Mouse (Mus musculus) midbrain, postnatal 0 days (tissue): ENCODE measurements around the gene Trpv3. TPM values are rescaled to one million over a fixed set of nuclear protein-coding genes. Genes with fewer than 3 reads are reported as not detected.
A peak's percentile ranks its signal among the peaks of the same experiment; 100 is the strongest.

ENCODE experiments used
- ATAC-seq: fragments of 200-750 bp; cut with Nextera tagmentation; 2 replicates; pipeline ENCODE4 v1.8.0; 2017; ENCODE audit warnings: moderate number of reproducible peaks, mild to moderate bottlenecking, moderate TSS enrichment, moderate library complexity; ENCODE audit not compliant: low FRiP score
- DNase-seq: peaks from one replicate; pipeline ENCODE4 v3.0.0-alpha.2; 2015; ENCODE audit warnings: low spot score
- H3K27ac ChIP-seq: fragments of 300-500 bp; sonication (generic); 2 replicates; pipeline ENCODE4 v1.5.1; 2014; ENCODE audit warnings: low read depth, mild to moderate bottlenecking, low read length, mixed read lengths
- H3K27me3 ChIP-seq: fragments of 300-500 bp; sonication (generic); 2 replicates; pipeline ENCODE4 v1.6.1; 2014; ENCODE audit warnings: low read length, control low read depth, mixed read lengths; ENCODE audit not compliant: insufficient read depth
- H3K36me3 ChIP-seq: fragments of 300-500 bp; sonication (generic); 2 replicates; pipeline ENCODE4 v1.6.1; 2014; ENCODE audit warnings: low read length, control low read depth, mixed read lengths; ENCODE audit not compliant: insufficient read depth
- H3K4me1 ChIP-seq: fragments of 300-500 bp; sonication (generic); 2 replicates; pipeline ENCODE4 v1.6.1; 2014; ENCODE audit warnings: mild to moderate bottlenecking, control low read depth, antibody characterized with exemption, low read length, mixed read lengths; ENCODE audit not compliant: insufficient read depth
- H3K4me2 ChIP-seq: fragments of 300-500 bp; sonication (generic); 2 replicates; pipeline ENCODE4 v1.6.1; 2014; ENCODE audit warnings: low read depth, mild to moderate bottlenecking, low read length, mixed read lengths; ENCODE audit not compliant: poor library complexity, severe bottlenecking
- H3K4me3 ChIP-seq: fragments of 300-500 bp; sonication (generic); 2 replicates; pipeline ENCODE4 v1.5.1; 2014; ENCODE audit warnings: low read depth, mild to moderate bottlenecking, low read length, moderate library complexity
- H3K9ac ChIP-seq: fragments of 300-500 bp; sonication (generic); replicated peaks from 2 replicates; pipeline ENCODE4 v1.6.1; 2014; ENCODE audit warnings: mild to moderate bottlenecking, low read length, moderate library complexity, mixed read lengths; ENCODE audit not compliant: poor library complexity, severe bottlenecking
- H3K9me3 ChIP-seq: fragments of 300-500 bp; sonication (generic); 2 replicates; pipeline ENCODE4 v1.6.1; 2016; ENCODE audit warnings: low read length, control low read depth
- CTCF ChIP-seq: IDR thresholded peaks from 2 replicates; pipeline ENCODE4 v1.5.1; 2016; ENCODE audit warnings: antibody characterized with exemption, mild to moderate bottlenecking
- WGBS: fragments of 180-500 bp; shearing (Covaris S2); extraction: QIAGEN DNeasy Blood & Tissue Kit; methylation state at CpG from one replicate; pipeline ENCODE4 v1.1.7; 2014; 5-methylcytosine and 5-hydroxymethylcytosine counted together
- polyA plus RNA-seq: library from polyadenylated mRNA; unstranded; fragments of >200 nt; fragmentation: Nextera tagmentation; extraction: Ambion mirVana; gene quantifications from 2 replicates; pipeline ENCODE4 v1.2.1, GENCODE M21; 2015
- total RNA-seq: library from RNA; depleted of rRNA; stranded (reverse); fragments of >200 nt; gene quantifications from 2 replicates; pipeline ENCODE4 v1.2.3, GENCODE M21; 2014

Trpv3 gene
- total and polyA plus RNA-seq, 2 experiments from 2014 or later, result 0.20 to 0.27 TPM

GRCm38 (mm10) chr11:73274821-73275220 lies 7.6 kb downstream of the Trpv3 start:
- Histone ChIP-seq H3K27ac (no peak overlapping the region), H3K9ac (no peak overlapping the region), H3K36me3 (no peaks in the 10 kb centered on the region), H3K4me1 (no peaks in the 10 kb centered on the region), H3K9me3 (no peaks in the 10 kb centered on the region), H3K27me3 (no peaks in the 10 kb centered on the region), H3K4me3 (no peak overlapping the region), H3K4me2 (no peak overlapping the region)
- no peak for DNase-seq
- WGBS, result 19% methylated on average over 2 of the region's 2 CpGs
- TF ChIP-seq CTCF, result no peak
- no peak for ATAC-seq

GRCm38 (mm10) chr11:73280710-73281109 lies 13.5 kb downstream of the Trpv3 start:
- H3K36me3 ChIP-seq, result no peaks in the 10 kb centered on the region
- H3K4me3 ChIP-seq, result no peak overlapping the region
- H3K9me3 ChIP-seq, result no peaks in the 10 kb centered on the region
- no peak for TF ChIP-seq CTCF
- DNase-seq, result no peak
- H3K4me1 ChIP-seq, result no peaks in the 10 kb centered on the region
- H3K9ac ChIP-seq, result no peak overlapping the region
- no peak for ATAC-seq
- peak overlapping the region; percentile 50 for H3K4me2 ChIP-seq
- H3K27ac ChIP-seq, result no peak overlapping the region
- 75% methylated on average over 5 of the region's 5 CpGs for WGBS
- no peaks in the 10 kb centered on the region for H3K27me3 ChIP-seq

DNA sequence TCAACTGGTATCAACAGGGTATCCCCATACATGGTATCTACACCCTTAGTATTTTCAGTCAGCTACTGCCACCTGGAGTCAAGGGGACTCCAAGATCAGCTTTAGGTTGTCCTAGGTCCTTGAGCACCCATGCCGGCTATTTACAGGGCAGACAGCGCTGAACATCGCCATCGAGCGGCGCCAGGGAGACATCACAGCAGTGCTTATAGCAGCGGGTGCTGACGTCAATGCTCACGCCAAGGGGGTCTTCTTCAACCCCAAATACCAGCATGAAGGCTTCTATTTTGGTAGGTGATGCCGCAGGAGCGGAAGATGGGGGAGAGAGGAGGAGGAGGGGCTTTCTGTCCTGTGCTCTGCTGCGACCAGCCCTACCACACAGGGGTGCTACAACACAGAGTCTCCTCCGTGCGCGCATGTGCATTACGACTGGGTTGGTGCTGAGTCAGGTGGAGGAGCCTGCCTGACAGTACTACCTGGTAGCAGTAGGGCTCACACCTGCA lies 14.4 kb downstream of the Trpv3 start:
- Histone ChIP-seq H3K27ac (peak overlapping the region; percentile 47), H3K9me3 (no peaks in the 10 kb centered on the region)
- ATAC-seq, result peak; percentile 94

GRCm38 (mm10) chr11:73283369-73283768 lies 16.2 kb downstream of the Trpv3 start:
- H3K4me2 ChIP-seq, result no peak overlapping the region
- WGBS, result 82% methylated on average over 9 of the region's 9 CpGs
- no peak for DNase-seq

More for the DNA sequence above, 14.4 kb downstream of the Trpv3 start:
- no peaks in the 10 kb centered on the region for H3K4me1 ChIP-seq
- no peaks in the 10 kb centered on the region for H3K27me3 ChIP-seq
- peak overlapping the region; percentile 50 for H3K4me2 ChIP-seq
- no peaks in the 10 kb centered on the region for H3K36me3 ChIP-seq
- peak overlapping the region; percentile 36; the same call in 1 of the 2 replicates for H3K9ac ChIP-seq
- under 1% methylated on average over 16 of the region's 16 CpGs for WGBS
- peak; percentile 91 for DNase-seq
- peak; percentile 74 for TF ChIP-seq CTCF
- H3K4me3 ChIP-seq, result peak overlapping the region; percentile 35

DNA sequence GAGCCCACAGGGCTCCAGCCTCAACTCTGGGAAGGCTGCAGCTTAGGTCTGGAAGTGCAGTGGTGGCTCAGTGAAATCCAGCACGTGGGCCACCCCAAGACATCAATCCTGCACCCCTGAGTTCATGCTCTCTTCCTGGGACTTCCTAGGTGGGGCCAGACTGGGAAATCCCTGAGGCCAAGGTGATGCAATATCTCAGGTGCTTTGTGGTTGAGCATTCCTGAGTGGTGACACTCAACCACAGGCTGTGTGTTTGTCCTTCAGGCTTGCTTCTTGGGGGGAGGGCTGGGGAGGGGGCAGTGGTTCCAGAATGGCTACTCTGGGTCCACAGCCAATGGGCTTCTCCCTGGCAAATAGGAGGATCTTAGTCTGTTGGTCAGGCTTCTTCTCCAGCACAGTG lies 16.7 kb downstream of the Trpv3 start:
- Histone ChIP-seq H3K9me3 (no peaks in the 10 kb centered on the region), H3K27ac (no peak overlapping the region), H3K9ac (no peak overlapping the region), H3K4me1 (no peaks in the 10 kb centered on the region), H3K4me2 (no peak overlapping the region), H3K27me3 (no peaks in the 10 kb centered on the region), H3K36me3 (no peaks in the 10 kb centered on the region), H3K4me3 (no peak overlapping the region)
- no peak for ATAC-seq
- WGBS, result 53% methylated on average over 1 of the region's 1 CpGs
- TF ChIP-seq CTCF, result no peak
- DNase-seq, result no peak

More at GRCm38 (mm10) chr11:73283369-73283768, 16.2 kb downstream of the Trpv3 start:
- Histone ChIP-seq H3K4me1 (no peaks in the 10 kb centered on the region), H3K9ac (no peak overlapping the region), H3K36me3 (no peaks in the 10 kb centered on the region), H3K4me3 (no peak overlapping the region), H3K27ac (no peak overlapping the region), H3K27me3 (no peaks in the 10 kb centered on the region), H3K9me3 (no peaks in the 10 kb centered on the region)
- TF ChIP-seq CTCF, result no peak
- ATAC-seq, result no peak

DNA sequence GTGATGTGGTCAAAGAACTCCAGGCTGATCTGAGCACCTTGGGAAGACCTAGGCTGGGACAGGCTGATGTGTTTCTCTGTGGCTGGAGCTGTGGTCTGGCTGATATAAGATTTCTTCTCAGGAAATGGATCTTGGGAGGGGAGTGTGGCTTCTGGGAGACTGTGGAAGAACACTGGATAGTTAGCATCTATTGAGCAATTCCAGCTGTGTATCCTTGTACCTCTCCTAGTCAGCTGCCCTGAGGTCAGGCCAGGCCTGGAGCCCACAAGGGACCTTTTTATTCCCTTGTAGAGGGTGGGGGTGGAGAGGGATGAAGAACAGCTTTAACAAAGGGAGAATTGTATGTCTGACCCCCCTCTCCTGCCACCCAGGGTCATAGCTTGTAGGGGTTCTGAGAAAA lies 17.2 kb downstream of the Trpv3 start:
- Histone ChIP-seq H3K27me3 (no peaks in the 10 kb centered on the region), H3K9me3 (no peaks in the 10 kb centered on the region), H3K4me1 (no peaks in the 10 kb centered on the region), H3K9ac (no peak overlapping the region), H3K36me3 (no peaks in the 10 kb centered on the region), H3K4me3 (no peak overlapping the region), H3K4me2 (no peak overlapping the region), H3K27ac (no peak overlapping the region)
- DNase-seq (no peak), ATAC-seq (no peak)
- TF ChIP-seq CTCF, result no peak
